In the genomic region with DNA sequence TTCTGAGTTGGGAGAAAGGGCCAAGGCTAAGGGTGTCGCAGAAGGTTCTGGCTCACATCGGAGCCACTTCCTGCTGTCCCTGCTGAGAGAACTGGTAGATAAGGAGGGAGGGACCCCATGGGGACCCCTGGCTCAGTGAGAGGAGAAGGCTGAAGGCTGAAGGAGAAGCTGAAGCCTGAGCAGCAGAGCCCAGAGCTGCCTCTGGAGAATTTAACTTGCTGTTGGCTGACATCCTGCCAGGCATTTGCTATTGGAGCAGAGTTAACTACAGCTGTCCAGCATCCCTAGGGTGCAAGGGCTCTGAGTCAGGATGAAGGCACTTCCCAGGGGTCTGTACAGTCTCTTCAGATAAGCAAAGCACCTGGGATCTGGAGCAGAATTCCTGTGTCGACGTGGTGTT, we compare ENCODE assay signal across 13 mouse cellular contexts.
DNase-seq lines count a peak whose midpoint lies in the region; ATAC-seq and TF ChIP-seq lines count a peak whose summit lies in the region.
"Had no signal": no experiment of that assay in that cellular context is flagged by ENCODE, and none has a peak within 500 bp of the region (broad histone marks: within the 10 kb centered on the region; RNA-seq: fewer than 3 reads in every experiment).

No protein-coding gene starts in this region.

- H3K27ac ChIP-seq in lung, embryonic 15.5 days: peak overlapping the region; percentile 21
- peak overlapping the region; percentile 47 for H3K27ac ChIP-seq in heart, adult 2 months
- peak overlapping the region; percentile 87 for H3K27ac ChIP-seq in intestine, embryonic 15.5 days
- peak overlapping the region; percentile 89 for H3K27ac ChIP-seq in stomach, embryonic 14.5 days (ENCODE audit: low read length)
- H3K27ac ChIP-seq in forebrain, embryonic 13.5 days: no peak overlapping the region
- H3K27ac ChIP-seq: liver, embryonic 13.5 days had no signal

- no peaks in the 10 kb centered on the region for H3K79me2 ChIP-seq in heart, adult 2 months (replicated peaks; ENCODE audit: control insufficient read depth, insufficient read depth, low read length)

- H3K4me2 ChIP-seq in lung, embryonic 15.5 days: no peak overlapping the region
- H3K4me2 ChIP-seq in intestine, embryonic 15.5 days (replicated peaks): no peak overlapping the region
- no peak overlapping the region for H3K4me2 ChIP-seq in stomach, embryonic 14.5 days (replicated peaks; ENCODE audit: low read depth, low read length)
- no peak overlapping the region for H3K4me2 ChIP-seq in forebrain, embryonic 13.5 days
- H3K4me2 ChIP-seq: liver, embryonic 13.5 days had no signal

- no peaks in the 10 kb centered on the region for H3K27me3 ChIP-seq in lung, embryonic 15.5 days
- no peaks in the 10 kb centered on the region for H3K27me3 ChIP-seq in heart, adult 2 months (ENCODE audit: control insufficient read depth, insufficient read depth, low read length)
- H3K27me3 ChIP-seq in intestine, embryonic 15.5 days (replicated peaks): no peaks in the 10 kb centered on the region
- H3K27me3 ChIP-seq in stomach, embryonic 14.5 days (ENCODE audit: control insufficient read depth, insufficient read depth, low read length): no peaks in the 10 kb centered on the region
- H3K27me3 ChIP-seq in forebrain, embryonic 13.5 days: no peaks in the 10 kb centered on the region
- H3K27me3 ChIP-seq: liver, embryonic 13.5 days had no signal

- TF ChIP-seq CTCF in heart, adult 2 months (IDR thresholded peaks at IDR 0.05): no peak

- WGBS in lung, embryonic 15.5 days: 28% methylated on average over 4 of the region's 4 CpGs
- WGBS in heart, adult 2 months: 15% methylated on average over 4 of the region's 4 CpGs
- WGBS in intestine, embryonic 15.5 days: 32% methylated on average over 4 of the region's 4 CpGs
- 46% methylated on average over 4 of the region's 4 CpGs for WGBS in stomach, embryonic 14.5 days
- 85% methylated on average over 4 of the region's 4 CpGs for WGBS in forebrain, embryonic 13.5 days

- peak; percentile 34; the same call in 1 of the 2 replicates for TF ChIP-seq EP300 in heart, adult 2 months (IDR thresholded peaks at IDR 0.05; ENCODE audit: insufficient read depth, low read depth, low read length)

- H3K9me3 ChIP-seq in lung, embryonic 15.5 days: no peaks in the 10 kb centered on the region
- no peaks in the 10 kb centered on the region for H3K9me3 ChIP-seq in intestine, embryonic 15.5 days
- no peaks in the 10 kb centered on the region for H3K9me3 ChIP-seq in stomach, embryonic 14.5 days (ENCODE audit: control insufficient read depth, low read depth, low read length)
- H3K9me3 ChIP-seq in forebrain, embryonic 13.5 days (replicated peaks): no peaks in the 10 kb centered on the region
- H3K9me3 ChIP-seq: liver, embryonic 13.5 days had no signal

- no peak overlapping the region for H3K4me3 ChIP-seq in lung, embryonic 15.5 days
- no peak overlapping the region for H3K4me3 ChIP-seq in heart, adult 2 months
- no peak overlapping the region for H3K4me3 ChIP-seq in intestine, embryonic 15.5 days (replicated peaks)
- no peak overlapping the region for H3K4me3 ChIP-seq in stomach, embryonic 14.5 days (ENCODE audit: low read depth, low read length)
- H3K4me3 ChIP-seq in forebrain, embryonic 13.5 days: no peak overlapping the region
- H3K4me3 ChIP-seq: liver, embryonic 13.5 days had no signal

- peaks cover 10% of the 10 kb centered on the region; the same call in 1 of the 2 replicates for H3K4me1 ChIP-seq in lung, embryonic 15.5 days
- no peaks in the 10 kb centered on the region; the same call in 1 of the 2 replicates for H3K4me1 ChIP-seq in heart, adult 2 months (ENCODE audit: control insufficient read depth, insufficient read depth, low read length)
- peaks cover 17% of the 10 kb centered on the region for H3K4me1 ChIP-seq in intestine, embryonic 15.5 days (replicated peaks)
- peaks cover 20% of the 10 kb centered on the region for H3K4me1 ChIP-seq in stomach, embryonic 14.5 days (ENCODE audit: control insufficient read depth, insufficient read depth, low read length)
- no peaks in the 10 kb centered on the region; the same call in 1 of the 2 replicates for H3K4me1 ChIP-seq in forebrain, embryonic 13.5 days
- H3K4me1 ChIP-seq: liver, embryonic 13.5 days had no signal

- H3K36me3 ChIP-seq in lung, embryonic 15.5 days: no peaks in the 10 kb centered on the region
- H3K36me3 ChIP-seq in heart, adult 2 months (ENCODE audit: control insufficient read depth, insufficient read depth, low read length): no peaks in the 10 kb centered on the region
- H3K36me3 ChIP-seq in intestine, embryonic 15.5 days: no peaks in the 10 kb centered on the region
- H3K36me3 ChIP-seq in stomach, embryonic 14.5 days (ENCODE audit: control insufficient read depth, insufficient read depth, low read length): no peaks in the 10 kb centered on the region
- H3K36me3 ChIP-seq in forebrain, embryonic 13.5 days (ENCODE audit: poor library complexity, severe bottlenecking): no peaks in the 10 kb centered on the region
- H3K36me3 ChIP-seq: liver, embryonic 13.5 days had no signal

- intact Hi-C loops in heart, adult 2 months (cut with DNase I): no loop called here

- TF ChIP-seq POLR2A in heart, adult 2 months (IDR thresholded peaks at IDR 0.05; ENCODE audit: insufficient read depth, low read depth, low read length): no peak

- ATAC-seq in lung, embryonic 15.5 days (ENCODE audit: borderline replicate concordance, extremely low read depth, low FRiP score, low TSS enrichment): no peak
- ATAC-seq in intestine, embryonic 15.5 days: peak; percentile 65
- ATAC-seq in stomach, embryonic 14.5 days (ENCODE audit: insufficient number of reproducible peaks, insufficient read depth, low FRiP score, low read depth): peak; percentile 46; the same call in 1 of the 2 replicates
- ATAC-seq in forebrain, embryonic 13.5 days: no peak
- ATAC-seq: forebrain, embryonic 16.5 days; inflammation-experienced regulatory T-cells, adult 6 months had no signal

- H3K9ac ChIP-seq in lung, embryonic 15.5 days: no peak overlapping the region
- no peak overlapping the region for H3K9ac ChIP-seq in heart, adult 2 months (ENCODE audit: low read depth, low read length)
- H3K9ac ChIP-seq in intestine, embryonic 15.5 days: no peak overlapping the region
- no peak overlapping the region for H3K9ac ChIP-seq in stomach, embryonic 14.5 days (replicated peaks; ENCODE audit: low read depth, low read length)
- H3K9ac ChIP-seq in forebrain, embryonic 13.5 days: no peak overlapping the region
- H3K9ac ChIP-seq: liver, embryonic 13.5 days had no signal

- no peak for DNase-seq in lung, adult 18-20 months
- DNase-seq in heart, adult 2 months: peak; percentile 62 to 78
- DNase-seq in thymus, adult 18-20 months: no peak
- DNase-seq in adrenal gland, adult 8-10 months: no peak
- DNase-seq: cerebellum, postnatal 25 days; liver, embryonic 13.5 days; right cerebral cortex, adult 18-20 months had no signal

Comparison
In these comparisons a context has a peak if more than half of its experiments do, and no peak if none do; other contexts are left out.
1. ATAC-seq: peak in intestine, embryonic 15.5 days (single experiment) and stomach, embryonic 14.5 days (single experiment); none in lung, embryonic 15.5 days (single experiment) and forebrain, embryonic 13.5 days (single experiment).
2. DNase-seq: peak in heart, adult 2 months (2 of 2); none in lung, adult 18-20 months (0 of 2), thymus, adult 18-20 months (0 of 2) and adrenal gland, adult 8-10 months (single experiment).